Mouse (Mus musculus): ENCODE measurements around the gene Slc6a17.

Gene Slc6a17

DNA sequence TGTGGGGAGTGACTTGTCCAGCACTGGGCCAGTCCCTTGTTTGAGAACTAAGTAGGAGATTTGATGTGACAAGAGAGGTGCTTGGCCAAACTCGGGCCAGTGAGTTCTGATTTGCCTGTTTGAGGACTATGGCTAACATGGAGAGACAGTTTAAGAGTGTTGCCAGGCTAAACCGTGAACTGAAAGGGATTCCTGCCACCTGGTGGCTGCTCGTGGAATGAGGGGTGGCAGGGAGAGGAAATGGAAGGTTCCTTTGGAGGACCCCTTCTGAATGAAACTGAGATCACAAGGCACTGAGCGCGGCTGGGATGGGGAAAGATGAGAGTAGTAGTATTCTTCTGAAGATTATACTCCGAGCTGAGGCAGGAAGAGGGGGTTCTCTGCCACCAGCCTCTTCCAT is 51.2 kb downstream of the Slc6a17 start:
- peak in 1 of 2 experiments; percentile 35 for DNase-seq (ENCODE audit: low spot score in 2 of 2)

DNA sequence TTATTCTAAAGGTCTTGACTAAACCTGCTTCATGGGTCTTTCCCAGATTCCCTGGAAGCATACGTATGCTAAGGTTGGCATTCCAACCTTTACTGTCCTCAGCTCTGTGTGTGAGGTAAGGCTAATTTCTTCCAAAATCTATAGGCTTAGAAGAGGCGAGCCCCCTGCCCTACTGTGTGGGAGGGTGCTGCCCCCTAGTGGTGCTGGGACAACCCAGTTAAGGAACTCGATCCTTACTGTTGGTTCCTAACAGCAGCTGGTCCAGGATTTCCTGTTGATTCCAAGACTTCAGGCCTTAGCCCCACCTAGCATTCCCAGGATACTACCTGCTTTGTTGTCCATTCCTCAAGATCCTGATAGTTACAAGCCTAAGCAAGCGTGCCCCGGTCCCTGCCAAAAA is 55.7 kb downstream of the Slc6a17 start:
- peak in 1 of 2 experiments; percentile 47 for DNase-seq (ENCODE audit: low spot score in 2 of 2)

DNA sequence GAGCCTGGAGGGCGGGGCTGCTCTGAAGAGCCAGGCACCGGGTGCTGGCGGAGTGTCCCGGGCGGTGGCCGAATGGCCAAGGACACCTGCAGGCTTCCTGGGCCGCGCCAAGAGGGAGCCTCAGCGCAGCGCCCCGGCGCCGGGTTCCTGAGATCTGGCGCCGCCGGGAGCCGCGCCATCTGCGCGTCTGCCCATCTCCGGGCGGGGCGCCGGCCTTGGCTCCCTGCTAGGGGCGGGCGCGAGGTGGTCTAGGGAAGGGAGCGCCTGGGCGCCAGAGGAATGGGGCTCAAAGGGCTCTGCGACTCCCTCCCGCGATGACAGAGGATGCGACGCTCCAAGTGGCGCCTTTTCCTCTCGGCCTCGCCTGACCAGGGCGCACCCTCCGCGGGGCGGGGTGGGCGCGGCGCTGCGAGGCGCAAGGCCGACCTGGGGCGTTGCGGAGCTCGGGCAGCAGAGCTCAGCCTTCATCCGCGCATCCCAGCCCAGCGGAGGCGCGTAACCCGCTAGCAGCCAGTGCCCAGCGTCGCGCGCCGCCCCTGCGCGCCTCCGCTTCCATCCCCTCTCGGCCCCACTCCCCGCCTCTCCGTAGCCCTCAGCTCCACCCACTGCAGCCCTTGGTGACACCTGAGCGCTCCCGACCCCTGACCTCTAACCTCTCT is 57.9 kb downstream of the Slc6a17 start:
- no peak for DNase-seq (ENCODE audit: low spot score in 2 of 2)

DNA sequence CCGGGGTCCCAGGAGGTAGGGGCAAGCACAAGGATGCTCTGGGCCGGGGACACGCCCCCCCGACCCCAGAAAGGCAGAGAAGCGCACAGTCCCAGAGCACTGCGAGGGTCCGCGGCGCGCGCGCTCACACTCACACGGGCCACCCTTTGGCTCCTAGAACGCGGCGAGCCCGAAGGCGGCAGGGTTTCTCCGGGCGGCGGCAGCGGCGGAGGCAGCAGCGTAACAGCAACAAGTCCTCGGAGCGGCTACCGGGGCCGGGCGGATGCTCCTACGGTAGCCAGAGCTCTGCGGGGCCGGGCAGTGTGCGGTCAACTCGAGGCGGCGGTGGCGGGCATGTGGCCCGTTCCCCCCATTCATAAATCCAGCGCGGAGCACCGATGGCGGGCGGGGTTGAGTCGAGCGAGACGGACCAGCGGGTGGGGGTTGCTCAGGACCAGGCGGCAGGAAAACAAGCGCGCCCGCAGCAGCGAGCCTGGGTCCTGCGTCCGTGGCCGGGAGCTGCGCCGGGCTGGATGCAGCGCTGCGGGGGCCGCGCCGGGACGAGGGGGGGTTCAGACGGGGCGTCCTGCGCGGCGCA is 58.5 kb downstream of the Slc6a17 start, which contains the start of gene Kcnc4:
TSS of gene Kcnc4 (minus strand) at position 357 of the 577 bp plus-strand sequence.
- no peak for DNase-seq (ENCODE audit: low spot score in 2 of 2)

DNA sequence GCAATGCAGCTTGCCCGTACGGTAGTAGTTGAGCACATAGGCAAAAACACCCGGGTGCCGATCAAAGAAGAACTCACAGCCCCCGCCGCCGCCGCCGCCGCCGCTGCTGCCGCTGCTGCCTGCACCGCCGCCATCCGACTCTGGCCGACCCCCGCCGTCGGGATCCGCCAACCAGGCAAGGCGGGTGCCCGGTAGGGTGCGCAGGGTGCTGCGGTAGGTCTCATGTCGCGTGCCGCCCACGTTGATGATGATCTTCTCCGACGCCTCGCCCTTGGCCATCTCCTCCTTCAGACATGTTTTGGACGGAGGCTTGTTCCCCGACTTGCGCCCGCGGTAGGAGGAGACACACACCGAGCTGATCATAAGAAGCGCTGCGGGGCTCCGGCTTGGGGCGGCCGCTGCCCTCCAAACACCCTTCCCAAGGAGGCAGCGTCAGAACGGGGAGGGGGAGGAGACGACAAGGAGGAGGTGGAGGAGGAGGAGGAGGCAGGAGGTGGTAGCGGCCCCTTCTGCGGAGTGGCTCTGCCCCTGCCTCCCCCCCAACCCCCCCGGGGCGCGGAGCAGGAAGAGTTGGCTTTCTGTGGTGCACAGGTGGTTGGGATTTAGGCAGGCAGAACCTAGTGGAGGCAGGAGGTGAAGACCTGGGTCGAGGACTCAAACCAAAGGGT is 59.2 kb downstream of the Slc6a17 start:
- no peak for DNase-seq (ENCODE audit: low spot score in 2 of 2)

DNA sequence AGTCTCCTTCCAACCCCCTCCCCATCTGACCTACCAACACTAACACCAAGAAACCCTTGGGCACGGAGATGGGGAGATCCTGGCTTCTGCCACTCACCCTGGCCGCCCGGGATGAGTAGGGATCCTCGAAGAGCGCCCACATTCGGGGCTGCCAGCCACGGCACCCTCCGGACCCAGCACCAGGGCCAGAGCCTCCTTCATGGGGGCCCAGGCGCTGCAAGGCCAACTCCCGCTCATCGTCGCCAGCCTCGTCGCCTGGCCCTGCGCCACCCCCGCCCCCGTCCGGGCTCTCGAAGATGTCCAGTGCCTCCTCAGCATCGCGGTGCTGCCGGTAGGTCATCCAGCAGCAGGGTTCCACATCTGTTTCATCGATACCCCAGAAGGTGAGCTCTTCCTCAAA is 59.7 kb downstream of the Slc6a17 start:
- DNase-seq (ENCODE audit: low spot score in 2 of 2), result no peak

DNA sequence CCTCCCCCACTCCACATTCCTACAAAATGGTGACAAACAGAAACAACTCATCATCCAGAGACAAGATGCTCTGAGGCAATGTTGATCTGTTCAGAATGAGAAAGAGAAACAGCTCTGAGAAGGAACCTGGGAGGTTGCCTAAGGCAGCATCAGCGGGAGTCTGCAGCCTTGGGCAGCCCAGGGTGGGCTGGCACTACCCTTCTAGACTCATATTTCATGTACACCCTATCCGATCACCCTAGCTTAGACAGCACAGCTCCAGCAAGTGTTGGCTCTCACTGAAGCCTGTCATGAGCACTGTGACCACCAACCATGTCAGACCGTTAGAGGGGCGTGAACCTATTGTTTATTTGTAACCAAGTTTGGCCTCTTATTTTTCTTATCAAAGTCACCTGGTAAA is 63.5 kb downstream of the Slc6a17 start:
- no peak for DNase-seq (ENCODE audit: low spot score in 2 of 2)

DNA sequence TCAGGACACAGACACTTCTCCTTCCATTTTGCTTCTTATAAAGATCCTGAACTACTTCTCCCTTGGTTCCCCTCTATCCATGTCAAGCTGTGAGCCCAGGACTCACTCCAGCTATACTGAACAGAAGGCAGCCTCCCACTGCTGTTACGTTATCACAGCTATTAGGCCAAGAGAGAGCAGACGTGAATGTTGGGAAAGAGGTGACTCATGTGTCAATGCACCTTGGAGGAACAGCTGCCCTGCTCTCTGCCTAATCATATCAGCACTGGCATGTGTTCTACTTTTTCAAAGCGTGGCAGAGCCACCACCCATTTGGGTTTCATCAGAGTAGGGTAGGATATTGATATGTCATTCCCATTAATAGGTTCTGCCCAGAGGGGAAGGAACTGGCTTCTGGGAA is 71.0 kb downstream of the Slc6a17 start:
- DNase-seq (ENCODE audit: low spot score in 2 of 2), result no peak

DNA sequence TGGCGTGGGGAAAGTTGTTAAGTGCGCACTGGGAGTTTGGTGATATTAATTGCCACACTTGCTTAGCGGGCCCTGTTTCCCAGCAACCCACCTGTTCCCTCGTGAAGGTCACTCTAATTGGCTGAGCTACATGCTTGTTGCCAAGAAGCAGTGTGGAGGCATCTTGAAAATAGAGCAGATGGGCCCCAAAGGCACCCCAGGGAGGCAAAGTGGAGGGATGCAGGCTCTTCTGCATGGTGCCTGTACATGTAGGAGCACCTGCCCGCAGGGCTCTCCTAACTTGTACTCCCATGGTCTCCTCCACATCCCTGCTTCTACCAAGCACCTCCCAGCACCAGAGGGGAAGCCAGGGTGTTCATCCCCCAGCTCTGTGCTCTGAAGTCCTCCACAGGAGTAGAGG is 74.0 kb downstream of the Slc6a17 start:
- DNase-seq (ENCODE audit: low spot score in 2 of 2), result no peak

DNA sequence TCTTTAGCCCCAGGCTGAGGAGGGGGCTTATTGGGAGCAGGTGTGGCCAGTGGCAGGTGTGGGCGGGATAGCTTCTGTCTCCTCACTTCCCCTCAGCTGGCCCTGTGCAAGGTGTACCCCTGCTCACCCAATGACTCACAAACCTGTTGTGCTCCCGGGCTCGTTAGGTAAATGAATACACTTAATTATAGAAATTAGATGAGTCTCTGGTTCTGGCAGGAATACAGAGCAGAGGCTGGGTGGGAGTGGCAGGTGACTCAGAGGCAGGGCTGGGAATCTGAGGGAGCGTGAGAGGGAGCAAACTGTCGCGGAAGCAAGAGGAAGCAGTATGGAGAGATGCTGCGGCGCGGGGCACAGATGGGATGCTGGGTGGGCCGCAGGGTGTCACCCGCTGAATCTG is 75.6 kb downstream of the Slc6a17 start:
- DNase-seq (ENCODE audit: low spot score in 2 of 2), result no peak

DNA sequence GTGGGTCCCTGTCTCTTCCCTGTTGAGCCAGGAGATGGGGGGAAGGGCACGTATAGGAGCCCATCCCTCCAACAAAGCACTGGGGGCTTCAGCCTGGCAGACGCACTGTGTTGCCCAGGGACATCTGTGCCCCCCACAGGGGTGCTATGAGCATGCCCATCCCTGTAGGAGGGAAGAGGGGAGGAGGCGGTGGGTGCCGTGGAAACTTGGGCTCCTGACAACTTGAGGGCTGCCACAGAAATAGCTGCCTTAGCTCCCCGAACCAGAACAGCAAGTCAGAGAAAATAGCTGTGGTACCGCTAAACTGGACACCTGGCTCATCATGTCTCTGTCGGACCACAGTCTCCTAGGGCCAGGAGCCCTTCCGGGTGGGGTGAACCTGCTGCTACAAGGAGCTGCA is 76.5 kb downstream of the Slc6a17 start:
- no peak for DNase-seq (ENCODE audit: low spot score in 2 of 2)

DNA sequence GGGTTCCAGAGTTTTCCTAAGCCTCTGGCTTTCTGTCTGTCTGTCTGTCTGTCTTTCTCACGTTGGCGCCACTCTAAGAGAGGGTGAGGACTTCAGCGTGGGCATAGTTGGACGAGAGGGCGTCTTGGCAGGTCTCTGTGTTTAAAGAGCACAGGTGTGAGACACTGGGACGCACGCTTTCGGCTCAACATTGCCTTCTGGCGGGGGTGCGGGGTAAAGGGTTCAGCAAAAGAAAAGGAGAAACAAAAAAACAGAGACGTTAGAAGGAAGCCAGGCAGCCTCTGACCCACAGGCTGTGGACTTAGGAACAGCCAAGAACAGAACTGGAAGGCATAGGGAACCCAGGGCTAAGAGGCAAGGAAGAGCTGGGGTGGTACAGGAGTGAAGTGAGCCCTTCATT is 78.5 kb downstream of the Slc6a17 start:
- no peak for DNase-seq (ENCODE audit: low spot score in 2 of 2)

DNA sequence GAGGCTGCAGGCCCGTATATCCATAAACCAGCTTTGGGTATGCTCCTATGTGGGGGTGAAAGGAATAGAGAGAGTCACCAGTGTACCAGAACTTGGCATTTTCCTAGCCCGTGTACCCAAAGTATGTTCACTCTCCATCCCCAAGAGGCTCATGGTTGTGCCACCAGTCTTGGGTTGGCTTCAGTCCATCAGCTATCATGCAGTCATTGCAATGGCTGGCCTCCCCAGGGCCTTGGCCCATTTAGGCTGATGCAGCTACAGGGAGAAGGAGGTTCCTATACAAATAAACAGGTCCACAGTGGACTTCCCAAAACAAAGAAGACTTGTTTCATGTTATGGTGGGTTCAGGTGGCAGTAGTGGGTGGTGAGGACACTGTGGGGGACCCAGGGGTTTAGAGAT is 80.2 kb downstream of the Slc6a17 start:
- DNase-seq (ENCODE audit: low spot score in 2 of 2), result no peak

DNA sequence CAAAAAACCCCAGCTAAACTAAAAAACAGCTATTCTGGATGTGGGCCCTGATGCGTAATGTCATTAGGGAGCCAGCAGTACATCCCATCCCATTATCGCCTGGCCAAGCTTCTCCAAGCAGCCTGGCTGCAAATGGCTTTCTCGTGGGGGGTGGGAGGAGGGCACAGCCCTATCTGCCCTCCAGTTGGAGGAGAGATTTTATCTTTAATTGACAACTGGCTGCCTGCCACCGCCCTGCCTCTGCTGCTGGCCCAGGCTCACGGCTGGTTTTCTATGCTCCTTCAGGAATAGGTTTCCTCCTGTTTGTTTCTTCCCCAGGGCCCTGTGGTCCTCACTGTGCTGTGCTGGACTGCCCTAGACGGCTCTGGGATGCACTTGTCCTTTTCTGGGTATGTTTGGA is 81.4 kb downstream of the Slc6a17 start:
- no peak for DNase-seq (ENCODE audit: low spot score in 2 of 2)

DNA sequence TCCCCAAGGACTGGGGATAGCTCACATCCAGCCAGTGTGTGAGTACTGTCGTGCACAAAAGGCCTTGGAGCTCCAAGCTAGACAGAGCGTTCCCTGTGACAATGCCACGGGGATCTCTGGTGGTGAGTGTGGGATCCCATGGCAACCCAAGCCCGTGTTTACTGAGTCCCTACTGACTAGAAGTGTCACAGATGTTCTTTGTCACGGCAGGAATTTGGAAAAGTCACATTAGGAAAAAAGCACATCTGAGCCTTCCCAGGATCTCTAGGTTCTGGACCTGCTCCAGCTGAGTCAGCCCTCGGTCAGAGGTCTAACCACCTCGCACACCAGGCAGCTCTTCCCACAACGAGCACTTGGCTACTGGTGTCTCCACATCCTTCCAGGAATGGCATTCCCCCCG is 84.2 kb downstream of the Slc6a17 start:
- no peak for DNase-seq (ENCODE audit: low spot score in 2 of 2)

DNA sequence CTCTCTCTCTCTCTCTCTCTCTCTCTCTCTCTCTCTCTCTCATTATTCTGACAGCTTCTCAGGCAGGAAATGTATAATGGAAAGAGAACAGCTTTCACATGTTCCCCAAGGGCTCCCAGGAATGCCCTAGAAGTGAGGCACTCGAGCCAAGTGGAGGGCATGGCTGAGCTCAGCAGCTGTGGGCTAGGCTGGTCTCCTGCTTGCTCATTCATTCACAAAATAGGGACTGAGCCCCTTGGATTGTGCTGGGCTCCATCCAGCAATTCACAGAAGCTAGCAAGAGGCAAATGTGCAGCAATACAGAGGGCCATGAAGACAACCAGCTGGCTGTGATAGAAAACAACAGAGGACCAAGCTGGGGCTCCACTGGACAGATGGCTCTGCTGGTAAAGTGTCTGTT is 86.5 kb downstream of the Slc6a17 start:
- DNase-seq (ENCODE audit: low spot score in 2 of 2), result no peak

DNA sequence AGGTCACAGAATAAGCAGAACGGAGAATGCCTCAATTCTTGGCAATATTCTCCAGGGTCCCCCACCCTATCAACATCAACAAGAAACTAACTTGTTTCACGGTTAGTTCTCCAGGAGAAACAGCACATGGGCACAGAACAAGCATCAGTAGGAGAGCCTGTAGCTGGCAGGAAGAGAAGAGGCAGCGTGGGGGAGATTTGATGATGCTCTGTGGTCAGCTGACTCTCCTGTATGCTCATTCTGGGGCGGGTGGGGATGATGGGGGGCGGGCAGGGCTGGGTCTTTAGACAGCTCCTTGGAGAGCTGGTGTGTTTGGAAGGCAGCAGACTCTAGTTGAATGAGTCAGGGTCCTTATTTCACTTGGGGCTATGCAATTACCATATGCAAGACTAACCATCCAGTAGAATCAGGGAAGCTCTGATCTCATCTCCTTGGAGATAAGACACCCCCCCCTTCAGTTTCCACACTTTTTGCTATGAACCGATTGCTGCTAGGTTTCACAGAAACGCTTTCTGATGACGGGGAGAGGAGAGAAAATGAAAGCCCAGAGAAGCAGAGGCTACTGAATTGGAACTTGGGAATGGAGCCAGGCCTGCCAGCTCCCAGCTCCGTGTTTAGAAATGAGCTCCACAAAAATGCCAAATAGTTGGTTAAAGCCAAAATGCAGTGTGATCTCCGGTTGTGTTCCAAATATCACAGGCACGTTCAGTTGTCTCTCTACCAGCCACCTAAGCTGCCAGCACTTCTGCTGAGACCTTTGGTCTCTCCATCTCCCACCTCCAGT is 93.4 kb downstream of the Slc6a17 start:
- DNase-seq (ENCODE audit: low spot score in 2 of 2), result no peak

DNA sequence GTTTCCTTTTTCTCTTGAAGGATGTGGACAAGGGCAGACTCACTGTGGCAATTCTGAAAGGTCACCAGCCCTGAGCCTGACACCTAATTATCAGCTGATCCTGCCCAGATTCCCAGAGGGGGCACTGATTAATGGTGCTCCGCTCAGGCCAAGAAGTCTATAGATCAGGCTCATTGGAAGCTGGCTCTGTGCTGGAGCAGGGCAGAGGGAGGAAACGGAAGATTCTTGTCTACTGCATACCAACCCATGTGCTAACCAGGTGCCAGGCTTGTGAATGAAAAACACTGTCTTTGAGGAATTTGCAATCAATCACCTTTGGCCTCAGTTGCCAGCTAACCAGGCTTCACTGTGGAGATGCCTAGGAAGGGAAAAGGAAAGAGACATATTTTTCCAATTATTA is 97.7 kb downstream of the Slc6a17 start:
- DNase-seq (ENCODE audit: low spot score in 2 of 2), result no peak

Measured in spleen, postnatal 14 days (tissue).